Mouse (Mus musculus) activated CD4-positive, CD25-positive, alpha-beta regulatory T cell, adult 9 weeks (primary cell): ENCODE data around the gene Cars. TPM values are rescaled to one million over a fixed set of nuclear protein-coding genes. Genes with fewer than 3 reads are reported as not detected.

Source experiments
- polyA plus RNA-seq: library from polyadenylated mRNA; unstranded; fragments of 100-300 nt; shearing (Covaris generic); gene quantifications from one replicate; pipeline ENCODE4 v1.2.1, GENCODE M21; 2017

Cars gene
- polyA plus RNA-seq = 40.0 TPM

DNA sequence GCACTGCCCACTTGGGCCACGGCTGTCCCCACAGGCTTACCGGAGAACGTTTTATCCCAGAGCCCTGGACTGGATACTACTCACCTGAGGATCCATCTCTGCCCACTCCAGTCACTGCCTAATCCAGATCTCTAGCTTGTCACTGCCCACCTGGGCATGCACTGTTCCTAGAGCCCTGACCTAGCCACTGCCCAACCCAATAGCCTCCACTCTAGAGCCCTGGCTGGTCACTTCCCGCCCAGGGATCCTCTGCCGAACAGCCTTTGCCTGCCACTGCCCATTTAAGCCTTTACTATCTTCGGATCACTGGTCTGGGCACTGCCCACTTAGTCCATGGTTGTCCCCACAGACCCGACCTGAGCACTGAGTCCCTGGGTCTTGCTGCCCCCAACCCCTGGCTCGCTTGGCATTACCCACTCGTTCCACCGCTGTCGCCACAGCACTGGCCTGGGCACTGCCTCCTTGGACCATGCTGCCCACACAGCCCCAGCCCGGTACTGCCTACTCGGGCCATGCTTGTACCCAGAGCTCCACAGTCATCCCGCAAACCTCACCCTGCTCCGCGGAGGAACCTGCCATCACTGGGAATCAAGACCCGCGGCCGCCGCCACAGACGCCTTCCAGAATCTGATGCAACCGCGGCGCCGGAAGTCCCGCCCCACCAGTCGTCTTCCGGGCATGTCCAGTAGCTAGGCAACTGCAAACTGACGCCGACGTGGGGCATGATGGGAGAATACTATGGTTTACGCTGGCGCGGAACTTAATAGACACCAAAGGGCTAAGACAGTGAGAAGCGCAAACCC lies at the start of gene Cars:
Cars (minus strand) TSS at position 663 of the 803 bp plus-strand sequence.

GRCm38 (mm10) chr7:143649034-143649768 lies 49.3 kb upstream of the Cars start, which contains the start of gene Tnfrsf22:
Gene Tnfrsf22, minus strand, starts transcription at chr7:143649661.

DNA sequence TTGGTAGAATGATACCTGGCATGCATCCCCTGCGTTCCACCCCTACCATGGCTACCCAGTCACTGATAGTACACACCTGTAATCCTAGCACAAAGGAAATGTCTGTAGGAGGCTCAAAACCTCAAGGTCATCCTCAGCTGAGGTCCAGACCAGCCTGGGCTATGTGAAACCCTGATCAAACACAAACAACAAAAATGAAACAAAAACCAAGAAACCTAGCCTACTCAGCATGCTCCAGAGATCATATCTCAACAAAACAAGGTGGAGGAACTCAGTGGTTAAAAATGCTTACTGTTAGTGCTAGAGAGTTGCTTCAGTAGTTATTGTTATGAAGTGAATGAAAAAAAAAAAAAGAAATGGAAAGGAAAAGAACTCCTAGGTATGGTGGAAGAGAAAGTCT lies 28.6 kb upstream of the Cars start, which contains the start of gene Tnfrsf26:
Tnfrsf26 (minus strand) TSS at position 183 of the 400 bp plus-strand sequence.

GRCm38 (mm10) chr7:143548976-143549457 lies 50.9 kb downstream of the Cars start, which contains the start of gene Nap1l4:
Gene Nap1l4, minus strand, starts transcription at chr7:143549106.

Other genes with a start within 250 kb of the Cars start
- 0.57 TPM for gene Cdkn1c, start 139.0 kb downstream of the Cars start, polyA plus RNA-seq
- 0.27 TPM for gene Slc22a18, start 126.4 kb downstream of the Cars start, polyA plus RNA-seq
- gene Phlda2, start 96.9 kb downstream of the Cars start, polyA plus RNA-seq = not detected
- gene Nap1l4, start 51.0 kb downstream of the Cars start, polyA plus RNA-seq = 302 TPM
- 28.8 TPM for gene Tnfrsf26, start 28.6 kb upstream of the Cars start, polyA plus RNA-seq
- gene Tnfrsf22, start 49.6 kb upstream of the Cars start, polyA plus RNA-seq = 31.4 TPM
- 5.0 TPM for gene Tnfrsf23, start 85.8 kb upstream of the Cars start, polyA plus RNA-seq
- gene Osbpl5, start 156.9 kb upstream of the Cars start, polyA plus RNA-seq = 35.5 TPM
- gene Mrgprg, start 166.9 kb upstream of the Cars start, polyA plus RNA-seq = not detected
- gene Mrgpre, start 184.4 kb upstream of the Cars start, polyA plus RNA-seq = 9.0 TPM
- 21.9 TPM for gene Nadsyn1, start 222.8 kb upstream of the Cars start, polyA plus RNA-seq
- 46.9 TPM for gene Dhcr7, start 223.1 kb upstream of the Cars start, polyA plus RNA-seq